Mouse (Mus musculus) midbrain, embryonic 10.5 days (tissue): ENCODE measurements at regions not wholly inside any gene's neighbourhood (a gene's known extent, or its start where the extent isn't known, plus 50 kb on each side); places are given as distances from the start of the nearest gene placed in this dataset.
A peak's percentile ranks its signal among the peaks of the same experiment; 100 is the strongest.

ENCODE experiments used
- DNase-seq: peaks from one replicate; pipeline ENCODE4 v3.0.0-alpha.2; 2017; ENCODE audit warnings: low spot score
- H3K27ac ChIP-seq: fragments of 300-500 bp; sonication (generic); replicated peaks from 2 replicates; pipeline ENCODE4 v1.5.1; 2016; ENCODE audit warnings: mild to moderate bottlenecking
- H3K27me3 ChIP-seq: fragments of 300-500 bp; sonication (generic); 2 replicates; pipeline ENCODE4 v1.6.1; 2016; ENCODE audit warnings: low read depth, mild to moderate bottlenecking; ENCODE audit not compliant: poor library complexity, severe bottlenecking
- H3K36me3 ChIP-seq: fragments of 300-500 bp; sonication (generic); 2 replicates; pipeline ENCODE4 v1.6.1; 2016; ENCODE audit warnings: mild to moderate bottlenecking, moderate library complexity
- H3K4me1 ChIP-seq: fragments of 300-500 bp; sonication (generic); 2 replicates; pipeline ENCODE4 v1.6.1; 2016
- H3K4me3 ChIP-seq: fragments of 300-500 bp; sonication (generic); 2 replicates; pipeline ENCODE4 v1.5.1; 2016; ENCODE audit warnings: mild to moderate bottlenecking, moderate library complexity
- H3K9me3 ChIP-seq: fragments of 300-500 bp; sonication (generic); replicated peaks from 2 replicates; pipeline ENCODE4 v1.6.1; 2016; ENCODE audit warnings: mild to moderate bottlenecking
- WGBS: fragments of 180-500 bp; shearing (Covaris S2); methylation state at CpG from one replicate; pipeline ENCODE4 v1.1.7; 2016; 5-methylcytosine and 5-hydroxymethylcytosine counted together

- DNase-seq, result no peak
- no peaks in the 10 kb centered on the region for H3K9me3 ChIP-seq
- H3K36me3 ChIP-seq, result no peaks in the 10 kb centered on the region
- 82% methylated on average over 2 of the region's 2 CpGs for WGBS
- no peaks in the 10 kb centered on the region for H3K27me3 ChIP-seq
- H3K4me3 ChIP-seq, result no peak overlapping the region
- no peaks in the 10 kb centered on the region for H3K4me1 ChIP-seq
- no peak overlapping the region for H3K27ac ChIP-seq
These were observed 158.3 kb downstream of the Gm5426 start for GRCm38 (mm10) chr10:96294666-96295065.

GRCm38 (mm10) chr10:96297658-96298057, 161.3 kb downstream of the Gm5426 start:
- Histone ChIP-seq H3K4me3 (no peak overlapping the region), H3K4me1 (no peaks in the 10 kb centered on the region), H3K36me3 (no peaks in the 10 kb centered on the region), H3K27me3 (no peaks in the 10 kb centered on the region), H3K27ac (no peak overlapping the region), H3K9me3 (no peaks in the 10 kb centered on the region)
- 87% methylated on average over 4 of the region's 4 CpGs for WGBS
- no peak for DNase-seq

- Histone ChIP-seq H3K9me3 (no peaks in the 10 kb centered on the region), H3K36me3 (no peaks in the 10 kb centered on the region), H3K27me3 (no peaks in the 10 kb centered on the region), H3K27ac (no peak overlapping the region), H3K4me3 (no peak overlapping the region), H3K4me1 (no peaks in the 10 kb centered on the region)
- WGBS, result 83% methylated on average over 5 of the region's 5 CpGs
- DNase-seq, result no peak
These were observed 162.2 kb downstream of the Gm5426 start for GRCm38 (mm10) chr10:96298566-96298965.

- DNase-seq, result no peak
- WGBS, result 85% methylated on average over 7 of the region's 7 CpGs
These were observed 169.3 kb downstream of the Gm5426 start for GRCm38 (mm10) chr10:96305701-96306100.

GRCm38 (mm10) chr10:96308713-96309445, 172.5 kb downstream of the Gm5426 start:
- WGBS, result 13% methylated on average over 7 of the region's 7 CpGs
- Histone ChIP-seq H3K27ac (peak overlapping the region; percentile 82), H3K4me1 (peaks cover 25% of the 10 kb centered on the region), H3K9me3 (peaks cover 17% of the 10 kb centered on the region), H3K27me3 (no peaks in the 10 kb centered on the region), H3K36me3 (0 out of 2 replicates have a peak, but pooled peaks cover 6% of the 10 kb centered on the region), H3K4me3 (0 out of 2 replicates have a peak overlapping the region, but pooled peaks have one; percentile 12)
- DNase-seq, result peak; percentile 76

More at GRCm38 (mm10) chr10:96305701-96306100, 169.3 kb downstream of the Gm5426 start:
- Histone ChIP-seq H3K36me3 (no peaks in the 10 kb centered on the region), H3K4me3 (no peak overlapping the region), H3K4me1 (peaks cover 25% of the 10 kb centered on the region), H3K27ac (no peak overlapping the region), H3K27me3 (no peaks in the 10 kb centered on the region), H3K9me3 (no peaks in the 10 kb centered on the region)

GRCm38 (mm10) chr10:96309766-96310165, 173.4 kb downstream of the Gm5426 start:
- WGBS, result 75% methylated on average over 4 of the region's 4 CpGs
- peaks cover 25% of the 10 kb centered on the region for H3K4me1 ChIP-seq
- H3K27ac ChIP-seq, result peak overlapping the region; percentile 82
- no peaks in the 10 kb centered on the region for H3K27me3 ChIP-seq
- H3K9me3 ChIP-seq, result peaks cover 17% of the 10 kb centered on the region
- H3K36me3 ChIP-seq, result 0 out of 2 replicates have a peak, but pooled peaks cover 6% of the 10 kb centered on the region
- DNase-seq, result no peak
- H3K4me3 ChIP-seq, result no peak overlapping the region

GRCm38 (mm10) chr10:96325297-96325696, 188.9 kb downstream of the Gm5426 start:
- DNase-seq, result no peak
- WGBS, result 84% methylated on average over 1 of the region's 1 CpGs
- Histone ChIP-seq H3K4me3 (no peak overlapping the region), H3K9me3 (no peaks in the 10 kb centered on the region), H3K27me3 (no peaks in the 10 kb centered on the region), H3K4me1 (peaks cover 1% of the 10 kb centered on the region; the same call in 1 of the 2 replicates), H3K27ac (no peak overlapping the region), H3K36me3 (no peaks in the 10 kb centered on the region)

- Histone ChIP-seq H3K9me3 (no peaks in the 10 kb centered on the region), H3K36me3 (no peaks in the 10 kb centered on the region), H3K4me1 (peaks cover 26% of the 10 kb centered on the region), H3K4me3 (no peak overlapping the region), H3K27me3 (no peaks in the 10 kb centered on the region), H3K27ac (peak overlapping the region; percentile 28; the same call in 1 of the 2 replicates)
- WGBS, result 57% methylated on average over 6 of the region's 6 CpGs
- no peak for DNase-seq
These were observed 194.5 kb downstream of the Gm5426 start for GRCm38 (mm10) chr10:96330639-96331487.

- DNase-seq, result no peak
- Histone ChIP-seq H3K36me3 (no peaks in the 10 kb centered on the region), H3K27ac (peak overlapping the region; percentile 49), H3K4me3 (no peak overlapping the region), H3K4me1 (peaks cover 34% of the 10 kb centered on the region), H3K27me3 (no peaks in the 10 kb centered on the region), H3K9me3 (no peaks in the 10 kb centered on the region)
- 81% methylated on average over 10 of the region's 10 CpGs for WGBS
These were observed 196.4 kb downstream of the Gm5426 start for GRCm38 (mm10) chr10:96332731-96333201.

- Histone ChIP-seq H3K4me3 (no peak overlapping the region), H3K36me3 (no peaks in the 10 kb centered on the region), H3K27me3 (no peaks in the 10 kb centered on the region), H3K9me3 (no peaks in the 10 kb centered on the region), H3K27ac (peak overlapping the region; percentile 49; the same call in 1 of the 2 replicates), H3K4me1 (peaks cover 36% of the 10 kb centered on the region)
- no peak for DNase-seq
- 78% methylated on average over 6 of the region's 6 CpGs for WGBS
These were observed 196.8 kb downstream of the Gm5426 start for GRCm38 (mm10) chr10:96333224-96333623.

GRCm38 (mm10) chr10:96336271-96336670, 199.9 kb downstream of the Gm5426 start:
- no peak for DNase-seq
- WGBS, result 92% methylated on average over 3 of the region's 3 CpGs
- Histone ChIP-seq H3K4me3 (no peak overlapping the region), H3K36me3 (no peaks in the 10 kb centered on the region), H3K27ac (no peak overlapping the region), H3K27me3 (no peaks in the 10 kb centered on the region), H3K9me3 (no peaks in the 10 kb centered on the region), H3K4me1 (peaks cover 25% of the 10 kb centered on the region)

- Histone ChIP-seq H3K27ac (no peak overlapping the region), H3K4me3 (no peak overlapping the region), H3K4me1 (peaks cover 23% of the 10 kb centered on the region; the same call in 1 of the 2 replicates), H3K9me3 (no peaks in the 10 kb centered on the region), H3K27me3 (no peaks in the 10 kb centered on the region), H3K36me3 (no peaks in the 10 kb centered on the region)
- 89% methylated on average over 9 of the region's 9 CpGs for WGBS
- no peak for DNase-seq
These were observed 200.8 kb downstream of the Gm5426 start for GRCm38 (mm10) chr10:96337088-96337666.
